Mouse (Mus musculus) cerebellum, adult 2 months (tissue): ENCODE measurements around the gene Nxn.

Source experiments
- CTCF ChIP-seq: fragments of 200-500 bp; IDR thresholded peaks from 2 replicates; pipeline ENCODE4 v1.5.1; 2011; ENCODE audit warnings: low read depth, mild to moderate bottlenecking, control low read depth, low read length, moderate library complexity, borderline replicate concordance; ENCODE audit not compliant: insufficient read depth
- POLR2A ChIP-seq: fragments of 200-500 bp; IDR thresholded peaks from 2 replicates; pipeline ENCODE4 v1.6.1; 2011; ENCODE audit warnings: low read length, control low read depth, borderline replicate concordance; ENCODE audit not compliant: insufficient read depth

DNA sequence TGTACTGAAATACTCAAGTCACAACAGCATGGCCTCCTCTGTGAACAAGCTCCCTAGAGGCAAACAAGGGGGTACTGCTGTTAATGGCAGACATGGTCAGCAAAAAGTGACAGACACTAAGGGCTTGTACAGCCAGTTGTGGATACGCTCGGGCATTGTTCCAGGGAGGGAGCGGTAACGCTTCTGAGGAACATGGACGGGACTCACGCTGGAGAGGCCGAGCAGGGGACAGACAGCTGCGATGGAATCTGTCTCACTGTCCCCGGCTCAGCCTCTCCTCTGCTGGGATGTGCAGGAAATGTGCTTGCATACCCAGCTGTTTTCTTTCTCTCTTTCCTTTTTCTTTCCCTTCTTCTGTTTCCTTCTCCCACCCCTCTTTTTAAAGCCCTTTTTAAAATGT is 78.5 kb downstream of the Nxn start:
- TF ChIP-seq CTCF (no peak), POLR2A (no peak)
